Mouse (Mus musculus): ENCODE measurements around the gene Cd200r1.

GRCm38 (mm10) chr16:44720518-44720917, 45.0 kb upstream of the Cd200r1 start:
- TF ChIP-seq CTCF (IDR thresholded peaks at IDR 0.05; ENCODE audit: borderline replicate concordance, extremely low read depth, insufficient read depth, insufficient read length) (peak; percentile 15; the same call in 1 of the 2 replicates), POLR2A (IDR thresholded peaks at IDR 0.05; ENCODE audit: borderline replicate concordance, extremely low read depth, insufficient read depth, insufficient read length, poor library complexity, severe bottlenecking) (no peak)
